Mouse (Mus musculus) lung, embryonic 14.5 days (tissue): ENCODE data around the gene Dynll1. TPM values are rescaled to one million over a fixed set of nuclear protein-coding genes. Genes with fewer than 3 reads are reported as not detected.

ENCODE experiments used
- ATAC-seq: fragments of 200-750 bp; cut with Nextera tagmentation; 2 replicates; pipeline ENCODE4 v1.8.0; 2017; ENCODE audit warnings: mild to moderate bottlenecking, moderate TSS enrichment, moderate library complexity; ENCODE audit not compliant: insufficient read depth
- DNase-seq: peaks from one replicate; pipeline ENCODE4 v3.0.0-alpha.2; 2015
- H3K27ac ChIP-seq: fragments of 300-500 bp; sonication (generic); 2 replicates; pipeline ENCODE4 v1.5.1; 2014; ENCODE audit warnings: low read depth, mild to moderate bottlenecking, moderate library complexity
- H3K27me3 ChIP-seq: fragments of 300-500 bp; sonication (generic); 2 replicates; pipeline ENCODE4 v1.6.1; 2014; ENCODE audit warnings: low read length, control low read depth; ENCODE audit not compliant: insufficient read depth
- H3K36me3 ChIP-seq: fragments of 300-500 bp; sonication (generic); 2 replicates; pipeline ENCODE4 v1.6.1; 2014; ENCODE audit warnings: control low read depth; ENCODE audit not compliant: insufficient read depth
- H3K4me1 ChIP-seq: fragments of 300-500 bp; sonication (generic); 2 replicates; pipeline ENCODE4 v1.6.1; 2014; ENCODE audit warnings: antibody characterized with exemption, control low read depth; ENCODE audit not compliant: insufficient read depth
- H3K4me2 ChIP-seq: fragments of 300-500 bp; sonication (generic); 2 replicates; pipeline ENCODE4 v1.6.1; 2014; ENCODE audit warnings: mild to moderate bottlenecking
- H3K4me3 ChIP-seq: fragments of 300-500 bp; sonication (generic); 2 replicates; pipeline ENCODE4 v1.5.1; 2014; ENCODE audit warnings: low read depth, low read length
- H3K9ac ChIP-seq: fragments of 300-500 bp; sonication (generic); 2 replicates; pipeline ENCODE4 v1.6.1; 2014
- H3K9me3 ChIP-seq: fragments of 300-500 bp; sonication (generic); 2 replicates; pipeline ENCODE4 v1.6.1; 2016; ENCODE audit warnings: low read depth, low read length, control low read depth
- CTCF ChIP-seq: IDR thresholded peaks from 2 replicates; pipeline ENCODE4 v1.5.1; 2016; ENCODE audit warnings: antibody characterized with exemption, low read depth
- WGBS: fragments of 180-500 bp; shearing (Covaris S2); extraction: QIAGEN DNeasy Blood & Tissue Kit; methylation state at CpG from one replicate; pipeline ENCODE4 v1.1.7; 2014; 5-methylcytosine and 5-hydroxymethylcytosine counted together
- polyA plus RNA-seq: library from polyadenylated mRNA; unstranded; fragments of >200 nt; fragmentation: Nextera tagmentation; extraction: Ambion mirVana; gene quantifications from 2 replicates; pipeline ENCODE4 v1.2.1, GENCODE M21; 2014

Dynll1 gene
- polyA plus RNA-seq, 1 experiment from 2014 or later: 1,568 TPM

DNA sequence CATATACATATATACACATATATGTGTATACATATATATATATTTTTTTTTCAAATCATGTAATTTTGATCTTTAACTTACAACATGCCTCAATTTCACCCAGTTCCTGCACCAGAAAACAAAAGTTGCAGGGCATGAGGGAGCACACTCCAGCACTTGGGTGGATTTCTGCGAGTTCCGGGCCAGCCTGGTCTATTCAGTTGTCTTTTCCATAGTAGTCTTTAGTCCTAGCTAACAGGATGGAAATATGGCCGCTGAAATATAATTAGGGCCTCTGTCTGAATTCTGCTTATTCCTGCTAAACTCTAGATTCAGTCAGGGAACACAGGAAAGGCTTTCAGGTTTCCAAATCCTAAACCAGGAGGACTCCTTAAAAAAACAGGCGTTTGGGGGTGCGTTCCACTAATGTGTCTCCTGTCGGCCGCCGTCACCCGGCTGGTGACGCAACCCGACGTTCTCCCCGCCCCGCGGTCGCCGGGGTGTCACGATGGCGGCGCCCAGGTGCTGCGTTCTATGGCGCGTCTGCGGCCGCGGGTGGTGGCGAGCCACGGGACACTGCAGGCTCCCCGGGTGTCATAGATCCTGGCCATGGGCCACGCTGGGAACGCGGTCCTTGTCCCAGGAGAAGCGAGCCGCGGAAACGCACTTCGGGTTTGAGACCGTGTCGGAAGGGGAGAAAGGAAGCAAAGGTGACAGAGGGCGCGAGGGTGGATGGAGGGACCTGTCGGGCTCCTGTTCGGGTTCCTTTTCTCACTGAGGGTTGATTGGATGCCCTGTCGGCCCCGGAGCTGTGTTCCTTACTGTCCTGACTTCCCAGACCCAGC is 21.4 kb downstream of the Dynll1 start, which contains the start of gene Coq5:
TSS of gene Coq5 (plus strand) at position 441 of the 824 bp plus-strand sequence.
- peak; percentile 91 for DNase-seq
- 4% methylated on average over 45 of the region's 45 CpGs for WGBS
- Histone ChIP-seq H3K36me3 (peaks cover 16% of the 10 kb centered on the region), H3K4me3 (peak within 1 kb of the TSS; percentile 96), H3K27ac (peak within 1 kb of the TSS; percentile 42; the same call in 1 of the 2 replicates), H3K27me3 (no peaks in the 10 kb centered on the region), H3K4me2 (peak within 1 kb of the TSS; percentile 88), H3K9ac (peak within 1 kb of the TSS; percentile 76), H3K4me1 (peaks cover 5% of the 10 kb centered on the region), H3K9me3 (no peaks in the 10 kb centered on the region)
- TF ChIP-seq CTCF: no peak
- peak; percentile 82 for ATAC-seq

DNA sequence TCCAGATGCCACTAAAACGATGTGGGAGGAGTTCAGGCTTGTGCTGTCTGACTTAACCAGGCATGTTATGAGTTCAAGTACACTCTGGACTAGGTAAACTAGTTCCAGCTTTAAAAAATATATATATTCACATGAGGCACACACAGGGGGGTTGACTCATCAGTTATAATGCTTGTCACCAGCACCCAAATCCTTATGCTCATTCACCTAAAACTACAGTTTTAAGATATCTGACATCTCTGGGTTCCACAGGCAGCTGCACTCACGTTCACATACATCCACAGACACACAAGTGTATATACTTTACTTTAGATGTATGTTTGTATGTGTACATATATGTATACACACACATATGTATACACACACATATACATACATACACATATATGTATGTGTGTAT is 22.0 kb downstream of the Dynll1 start:
- no peaks in the 10 kb centered on the region for H3K27me3 ChIP-seq
- peaks cover 5% of the 10 kb centered on the region for H3K4me1 ChIP-seq
- DNase-seq: no peak
- no peak for ATAC-seq
- H3K36me3 ChIP-seq: peaks cover 10% of the 10 kb centered on the region; the same call in 1 of the 2 replicates
- no peak overlapping the region for H3K4me2 ChIP-seq
- no peak for TF ChIP-seq CTCF
- H3K9me3 ChIP-seq: no peaks in the 10 kb centered on the region
- no peak overlapping the region for H3K27ac ChIP-seq
- H3K9ac ChIP-seq: no peak overlapping the region
- 52% methylated on average over 2 of the region's 2 CpGs for WGBS
- H3K4me3 ChIP-seq: no peak overlapping the region

- Histone ChIP-seq H3K4me1 (peaks cover 5% of the 10 kb centered on the region), H3K36me3 (peaks cover 3% of the 10 kb centered on the region; the same call in 1 of the 2 replicates), H3K27me3 (no peaks in the 10 kb centered on the region), H3K4me3 (no peak overlapping the region), H3K27ac (no peak overlapping the region), H3K9ac (no peak overlapping the region), H3K4me2 (no peak overlapping the region), H3K9me3 (no peaks in the 10 kb centered on the region)
- 68% methylated on average over 1 of the region's 1 CpGs for WGBS
- ATAC-seq (no peak), DNase-seq (no peak)
- TF ChIP-seq CTCF: no peak
These were observed 22.7 kb downstream of the Dynll1 start for GRCm38 (mm10) chr5:115278053-115278452.

GRCm38 (mm10) chr5:115275998-115276397 is 24.8 kb downstream of the Dynll1 start:
- ATAC-seq (no peak), DNase-seq (peak; percentile 64)
- H3K9me3 ChIP-seq: no peaks in the 10 kb centered on the region
- peak; percentile 64 for TF ChIP-seq CTCF
- H3K4me2 ChIP-seq: no peak overlapping the region
- no peak overlapping the region for H3K4me3 ChIP-seq
- no peaks in the 10 kb centered on the region for H3K36me3 ChIP-seq
- H3K9ac ChIP-seq: no peak overlapping the region
- WGBS: 32% methylated on average over 14 of the region's 14 CpGs
- peaks cover 5% of the 10 kb centered on the region for H3K4me1 ChIP-seq
- no peaks in the 10 kb centered on the region for H3K27me3 ChIP-seq
- H3K27ac ChIP-seq: no peak overlapping the region

DNA sequence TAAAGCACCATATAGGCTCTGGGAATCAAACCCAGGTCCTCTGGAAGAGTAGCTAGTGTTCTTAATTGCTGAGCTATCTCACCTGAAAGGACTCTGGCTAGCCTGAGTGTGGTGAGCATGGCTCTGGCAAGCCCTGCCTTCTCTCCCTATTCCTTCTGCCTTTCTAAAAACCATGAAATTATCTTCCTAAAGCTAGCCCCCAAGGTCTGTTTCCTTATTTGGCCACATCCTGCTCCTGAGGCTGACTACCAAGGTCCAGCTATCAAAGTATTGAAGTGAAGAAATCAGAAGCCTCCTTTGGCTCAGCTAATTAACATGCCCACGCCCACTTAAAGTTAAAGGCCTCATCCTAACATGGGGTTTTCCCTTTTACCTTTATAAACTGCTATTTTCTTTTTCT is 26.0 kb downstream of the Dynll1 start:
- ATAC-seq (no peak), DNase-seq (no peak)
- no peak for TF ChIP-seq CTCF
- Histone ChIP-seq H3K9me3 (no peaks in the 10 kb centered on the region), H3K4me1 (no peaks in the 10 kb centered on the region; the same call in none of the 2 replicates), H3K36me3 (no peaks in the 10 kb centered on the region), H3K27ac (no peak overlapping the region), H3K4me3 (no peak overlapping the region), H3K9ac (no peak overlapping the region), H3K4me2 (no peak overlapping the region), H3K27me3 (no peaks in the 10 kb centered on the region)
- WGBS: 76% methylated on average over 1 of the region's 1 CpGs

- no peak overlapping the region for H3K4me3 ChIP-seq
- DNase-seq (no peak), ATAC-seq (no peak)
- no peak overlapping the region for H3K4me2 ChIP-seq
- H3K27ac ChIP-seq: no peak overlapping the region
- H3K27me3 ChIP-seq: no peaks in the 10 kb centered on the region
- H3K4me1 ChIP-seq: no peaks in the 10 kb centered on the region; the same call in none of the 2 replicates
- H3K9ac ChIP-seq: no peak overlapping the region
- 0 out of 2 replicates have a peak, but pooled peaks cover 3% of the 10 kb centered on the region for H3K36me3 ChIP-seq
- H3K9me3 ChIP-seq: no peaks in the 10 kb centered on the region
- TF ChIP-seq CTCF: peak; percentile 18; the same call in 1 of the 2 replicates
- 78% methylated on average over 1 of the region's 1 CpGs for WGBS
These were observed 26.4 kb downstream of the Dynll1 start for GRCm38 (mm10) chr5:115274353-115274752.

- H3K9ac ChIP-seq: peak overlapping the region; percentile 96; the same call in 1 of the 2 replicates
- DNase-seq (no peak), ATAC-seq (no peak)
- no peaks in the 10 kb centered on the region for H3K9me3 ChIP-seq
- peak overlapping the region; percentile 74; the same call in 1 of the 2 replicates for H3K27ac ChIP-seq
- H3K36me3 ChIP-seq: 0 out of 2 replicates have a peak, but pooled peaks cover 6% of the 10 kb centered on the region
- H3K4me3 ChIP-seq: no peak overlapping the region; the same call in 1 of the 2 replicates
- 67% methylated on average over 6 of the region's 6 CpGs for WGBS
- no peak for TF ChIP-seq CTCF
- H3K4me1 ChIP-seq: no peaks in the 10 kb centered on the region; the same call in 1 of the 2 replicates
- H3K4me2 ChIP-seq: peak overlapping the region; percentile 82
- H3K27me3 ChIP-seq: no peaks in the 10 kb centered on the region
These were observed 27.2 kb downstream of the Dynll1 start for GRCm38 (mm10) chr5:115273549-115274135.
